9 mouse cellular contexts compared by ENCODE assay signal in the genomic region with DNA sequence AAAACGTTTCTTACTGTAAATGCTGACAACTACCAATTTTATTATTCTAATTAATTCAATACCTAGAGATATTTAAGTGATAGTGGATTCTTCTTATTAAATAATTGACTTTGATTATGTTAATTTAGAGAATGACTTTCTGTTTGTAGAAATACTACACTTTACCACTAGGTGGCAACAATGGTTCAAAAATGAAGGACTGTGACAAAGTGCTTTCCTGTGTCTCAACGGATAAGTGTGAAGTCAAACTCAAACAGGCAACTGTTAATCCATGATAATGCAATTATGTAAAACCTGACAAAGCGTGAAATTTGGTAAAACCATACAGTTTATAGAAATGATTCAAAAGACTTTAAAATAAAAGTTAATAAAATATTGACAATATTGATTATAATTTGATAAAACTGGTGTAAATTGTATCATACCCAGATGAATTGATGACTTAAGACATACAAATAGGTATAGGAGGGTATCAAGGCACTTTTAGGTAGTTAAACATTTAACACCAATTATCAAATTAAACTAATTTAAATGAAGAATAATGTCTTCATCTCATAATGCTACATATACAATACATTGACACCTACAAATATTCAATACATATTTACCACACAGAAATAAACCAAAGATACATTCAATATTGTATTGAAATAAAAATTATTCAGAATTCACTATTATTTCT.
A peak's percentile ranks its signal among the peaks of the same experiment; 100 is the strongest.
DNase-seq lines count a peak whose midpoint lies in the region; ATAC-seq and TF ChIP-seq lines count a peak whose summit lies in the region.
"Had no signal": no experiment of that assay in that cellular context is flagged by ENCODE, and none has a peak within 500 bp of the region (broad histone marks: within the 10 kb centered on the region; RNA-seq: fewer than 3 reads in every experiment).

No protein-coding gene starts in this region.

- H3K9me3 ChIP-seq in embryonic facial prominence, embryonic 11.5 days (replicated peaks; ENCODE audit: control insufficient read depth, low read length) = no peaks in the 10 kb centered on the region
- H3K9me3 ChIP-seq in embryonic facial prominence, embryonic 10.5 days = no peaks in the 10 kb centered on the region
- no peaks in the 10 kb centered on the region for H3K9me3 ChIP-seq in lung, postnatal 0 days (ENCODE audit: low read length)
- no peaks in the 10 kb centered on the region for H3K9me3 ChIP-seq in heart, embryonic 11.5 days (replicated peaks; ENCODE audit: control insufficient read depth, low read length)

- no peaks in the 10 kb centered on the region for H3K4me1 ChIP-seq in embryonic facial prominence, embryonic 11.5 days (ENCODE audit: control insufficient read depth, insufficient read depth, low read length)
- no peaks in the 10 kb centered on the region for H3K4me1 ChIP-seq in embryonic facial prominence, embryonic 10.5 days
- no peaks in the 10 kb centered on the region for H3K4me1 ChIP-seq in lung, postnatal 0 days (ENCODE audit: insufficient read depth, low read depth, low read length)
- H3K4me1 ChIP-seq in heart, embryonic 11.5 days (ENCODE audit: control insufficient read depth, insufficient read depth, low read length) = no peaks in the 10 kb centered on the region

- no peaks in the 10 kb centered on the region for H3K27me3 ChIP-seq in embryonic facial prominence, embryonic 11.5 days (ENCODE audit: control insufficient read depth, insufficient read depth, low read length)
- H3K27me3 ChIP-seq in embryonic facial prominence, embryonic 10.5 days (replicated peaks; ENCODE audit: low read depth, poor library complexity, severe bottlenecking) = no peaks in the 10 kb centered on the region
- no peaks in the 10 kb centered on the region for H3K27me3 ChIP-seq in lung, postnatal 0 days (replicated peaks; ENCODE audit: insufficient read depth, low read length)
- no peaks in the 10 kb centered on the region for H3K27me3 ChIP-seq in heart, embryonic 11.5 days (ENCODE audit: control insufficient read depth, insufficient read depth, low read length)

- 4% methylated on average over 3 of the region's 3 CpGs for WGBS in embryonic facial prominence, embryonic 11.5 days
- WGBS in embryonic facial prominence, embryonic 10.5 days = 8% methylated on average over 3 of the region's 3 CpGs
- WGBS in lung, postnatal 0 days = 2% methylated on average over 3 of the region's 3 CpGs
- WGBS in heart, embryonic 11.5 days (ENCODE audit: insufficient replicate concordance) = 4% methylated on average over 3 of the region's 3 CpGs

- H3K9ac ChIP-seq in embryonic facial prominence, embryonic 11.5 days (replicated peaks; ENCODE audit: low read length) = no peak overlapping the region
- H3K9ac ChIP-seq in lung, postnatal 0 days (replicated peaks; ENCODE audit: low read depth) = no peak overlapping the region
- H3K9ac ChIP-seq in heart, embryonic 11.5 days (ENCODE audit: low read depth, low read length) = no peak overlapping the region

- H3K27ac ChIP-seq in embryonic facial prominence, embryonic 11.5 days (replicated peaks; ENCODE audit: low read depth, low read length) = no peak overlapping the region
- no peak overlapping the region for H3K27ac ChIP-seq in embryonic facial prominence, embryonic 10.5 days (replicated peaks)
- no peak overlapping the region for H3K27ac ChIP-seq in lung, postnatal 0 days (ENCODE audit: low read length)
- no peak overlapping the region for H3K27ac ChIP-seq in heart, embryonic 11.5 days (ENCODE audit: low read depth, low read length)
- H3K27ac ChIP-seq: macrophage had no signal

- TF ChIP-seq CTCF in lung, postnatal 0 days (IDR thresholded peaks at IDR 0.05) = peak; percentile 74

- ATAC-seq in embryonic facial prominence, embryonic 11.5 days (replicated peaks; ENCODE audit: insufficient number of reproducible peaks, low FRiP score, low TSS enrichment, low read depth) = no peak
- no peak for ATAC-seq in lung, postnatal 0 days
- ATAC-seq in heart, embryonic 11.5 days (replicated peaks; ENCODE audit: insufficient number of reproducible peaks, low FRiP score, low TSS enrichment) = no peak

- DNase-seq in embryonic facial prominence, embryonic 11.5 days (ENCODE audit: low spot score) = peak; percentile 72
- no peak for DNase-seq in embryonic facial prominence, embryonic 10.5 days (ENCODE audit: low spot score)
- DNase-seq in lung, postnatal 0 days (ENCODE audit: low spot score) = peak; percentile 64
- DNase-seq in lung, postnatal 4 days = no peak
- peak; percentile 37 for DNase-seq in hindlimb bud, embryonic 11.5 days (ENCODE audit: extremely low spot score, low read depth, low spot score)
- DNase-seq in telencephalon, adult 2 months (ENCODE audit: low read depth, low spot score) = peak; percentile 29
- DNase-seq in cerebellum, adult 11-12 months = no peak

- H3K36me3 ChIP-seq in embryonic facial prominence, embryonic 11.5 days (replicated peaks; ENCODE audit: control insufficient read depth, insufficient read depth, low read depth, low read length) = no peaks in the 10 kb centered on the region
- no peaks in the 10 kb centered on the region for H3K36me3 ChIP-seq in embryonic facial prominence, embryonic 10.5 days (replicated peaks)
- no peaks in the 10 kb centered on the region for H3K36me3 ChIP-seq in lung, postnatal 0 days (ENCODE audit: insufficient read depth, low read length)
- H3K36me3 ChIP-seq in heart, embryonic 11.5 days (ENCODE audit: control insufficient read depth, insufficient read depth, low read length) = no peaks in the 10 kb centered on the region

- no peak overlapping the region for H3K4me2 ChIP-seq in embryonic facial prominence, embryonic 11.5 days (ENCODE audit: low read depth, low read length)
- no peak overlapping the region for H3K4me2 ChIP-seq in lung, postnatal 0 days (replicated peaks; ENCODE audit: low read depth, low read length)
- no peak overlapping the region for H3K4me2 ChIP-seq in heart, embryonic 11.5 days

- TF ChIP-seq EP300 in lung, postnatal 0 days (IDR thresholded peaks at IDR 0.05) = no peak

- H3K4me3 ChIP-seq in embryonic facial prominence, embryonic 11.5 days (ENCODE audit: low read depth, low read length) = no peak overlapping the region
- H3K4me3 ChIP-seq in embryonic facial prominence, embryonic 10.5 days = no peak overlapping the region
- H3K4me3 ChIP-seq in lung, postnatal 0 days (ENCODE audit: low read depth, low read length) = no peak overlapping the region
- no peak overlapping the region for H3K4me3 ChIP-seq in heart, embryonic 11.5 days (ENCODE audit: low read depth, low read length)

Comparison
In these comparisons a context has a peak if more than half of its experiments do, and no peak if none do; other contexts are left out.
1. DNase-seq: peak in embryonic facial prominence, embryonic 11.5 days (single experiment), lung, postnatal 0 days (single experiment), hindlimb bud, embryonic 11.5 days (single experiment) and telencephalon, adult 2 months (single experiment); none in embryonic facial prominence, embryonic 10.5 days (single experiment), lung, postnatal 4 days (0 of 2) and cerebellum, adult 11-12 months (single experiment).